Mouse (Mus musculus): Measurements from ENCODE around the gene Clec18a. TPM values are rescaled to one million over a fixed set of nuclear protein-coding genes. Genes with fewer than 3 reads are reported as not detected.

The Clec18a gene
- total and polyA plus RNA-seq, 2 experiments from 2014 or later: 0.05 TPM; not detected in 1

GRCm38 (mm10) chr8:111033482-111034215 lies 58.6 kb downstream of the Clec18a start:
- H3K4me3 ChIP-seq (ENCODE audit: low read depth, low read length): peak overlapping the region; percentile 97
- H3K4me1 ChIP-seq (ENCODE audit: control insufficient read depth, insufficient read depth): peaks cover 8% of the 10 kb centered on the region
- TF ChIP-seq CTCF (IDR thresholded peaks at IDR 0.05; ENCODE audit: low read depth): no peak
- TF ChIP-seq EP300 (IDR thresholded peaks at IDR 0.05; ENCODE audit: low read depth): no peak
- peak; percentile 99 for DNase-seq (ENCODE audit: low spot score)
- peak overlapping the region; percentile 83 for H3K27ac ChIP-seq (ENCODE audit: low read depth)
- no peaks in the 10 kb centered on the region for H3K9me3 ChIP-seq (replicated peaks; ENCODE audit: control insufficient read depth, low read length)
- 0 out of 2 replicates have a peak, but pooled peaks cover 6% of the 10 kb centered on the region for H3K27me3 ChIP-seq (ENCODE audit: control insufficient read depth, insufficient read depth, low read length)
- 7% methylated on average over 37 of the region's 37 CpGs for WGBS
- peaks cover 17% of the 10 kb centered on the region for H3K36me3 ChIP-seq (replicated peaks; ENCODE audit: control insufficient read depth, insufficient read depth, low read length)
- peak overlapping the region; percentile 73 for H3K4me2 ChIP-seq (ENCODE audit: low read depth, low read length)
- ATAC-seq (ENCODE audit: insufficient read depth, low read depth): peak; percentile 99
- peak overlapping the region; percentile 82 for H3K9ac ChIP-seq (replicated peaks; ENCODE audit: low read depth, low read length)

GRCm38 (mm10) chr8:111032916-111033315 lies 59.3 kb downstream of the Clec18a start, which contains the start of gene Aars:
Gene Aars, plus strand, starts transcription at chr8:111033144.
- H3K4me1 ChIP-seq (ENCODE audit: control insufficient read depth, insufficient read depth): peaks cover 8% of the 10 kb centered on the region
- peaks cover 10% of the 10 kb centered on the region for H3K36me3 ChIP-seq (replicated peaks; ENCODE audit: control insufficient read depth, insufficient read depth, low read length)
- H3K27ac ChIP-seq (ENCODE audit: low read depth): peak within 1 kb of the TSS; percentile 83
- ATAC-seq (ENCODE audit: insufficient read depth, low read depth) (no peak), DNase-seq (ENCODE audit: low spot score) (no peak)
- H3K4me2 ChIP-seq (ENCODE audit: low read depth, low read length): peak within 1 kb of the TSS; percentile 73
- TF ChIP-seq EP300 (IDR thresholded peaks at IDR 0.05; ENCODE audit: low read depth) (no peak), CTCF (IDR thresholded peaks at IDR 0.05; ENCODE audit: low read depth) (no peak)
- H3K4me3 ChIP-seq (ENCODE audit: low read depth, low read length): peak within 1 kb of the TSS; percentile 97
- WGBS: 92% methylated on average over 7 of the region's 7 CpGs
- no peaks in the 10 kb centered on the region for H3K9me3 ChIP-seq (replicated peaks; ENCODE audit: control insufficient read depth, low read length)
- H3K27me3 ChIP-seq (ENCODE audit: control insufficient read depth, insufficient read depth, low read length): 0 out of 2 replicates have a peak, but pooled peaks cover 6% of the 10 kb centered on the region
- H3K9ac ChIP-seq (replicated peaks; ENCODE audit: low read depth, low read length): peak within 1 kb of the TSS; percentile 82

GRCm38 (mm10) chr8:111031572-111031971 lies 60.7 kb downstream of the Clec18a start, which contains the start of gene Ddx19b:
Gene Ddx19b, minus strand, starts transcription at chr8:111031751.
- no peak within 1 kb of the TSS for H3K4me3 ChIP-seq (ENCODE audit: low read depth, low read length)
- no peak for DNase-seq (ENCODE audit: low spot score)
- no peak within 1 kb of the TSS for H3K27ac ChIP-seq (ENCODE audit: low read depth)
- no peak within 1 kb of the TSS for H3K9ac ChIP-seq (replicated peaks; ENCODE audit: low read depth, low read length)
- 90% methylated on average over 19 of the region's 19 CpGs for WGBS
- H3K36me3 ChIP-seq (replicated peaks; ENCODE audit: control insufficient read depth, insufficient read depth, low read length): peaks cover 2% of the 10 kb centered on the region; the same call in 1 of the 2 replicates
- H3K27me3 ChIP-seq (ENCODE audit: control insufficient read depth, insufficient read depth, low read length): 0 out of 2 replicates have a peak, but pooled peaks cover 6% of the 10 kb centered on the region
- ATAC-seq (ENCODE audit: insufficient read depth, low read depth): no peak
- H3K4me1 ChIP-seq (ENCODE audit: control insufficient read depth, insufficient read depth): peaks cover 8% of the 10 kb centered on the region
- no peaks in the 10 kb centered on the region for H3K9me3 ChIP-seq (replicated peaks; ENCODE audit: control insufficient read depth, low read length)
- TF ChIP-seq CTCF (IDR thresholded peaks at IDR 0.05; ENCODE audit: low read depth) (no peak), EP300 (IDR thresholded peaks at IDR 0.05; ENCODE audit: low read depth) (no peak)
- H3K4me2 ChIP-seq (ENCODE audit: low read depth, low read length): no peak within 1 kb of the TSS

- H3K27me3 ChIP-seq (ENCODE audit: control insufficient read depth, insufficient read depth, low read length): 0 out of 2 replicates have a peak, but pooled peaks cover 6% of the 10 kb centered on the region
- no peak overlapping the region for H3K4me3 ChIP-seq (ENCODE audit: low read depth, low read length)
- peaks cover 2% of the 10 kb centered on the region for H3K4me1 ChIP-seq (ENCODE audit: control insufficient read depth, insufficient read depth)
- no peak overlapping the region for H3K4me2 ChIP-seq (ENCODE audit: low read depth, low read length)
- no peaks in the 10 kb centered on the region for H3K36me3 ChIP-seq (replicated peaks; ENCODE audit: control insufficient read depth, insufficient read depth, low read length)
- no peak for TF ChIP-seq CTCF (IDR thresholded peaks at IDR 0.05; ENCODE audit: low read depth)
- TF ChIP-seq EP300 (IDR thresholded peaks at IDR 0.05; ENCODE audit: low read depth): no peak
- ATAC-seq (ENCODE audit: insufficient read depth, low read depth): no peak
- WGBS: 78% methylated on average over 6 of the region's 6 CpGs
- no peak for DNase-seq (ENCODE audit: low spot score)
- H3K9me3 ChIP-seq (replicated peaks; ENCODE audit: control insufficient read depth, low read length): no peaks in the 10 kb centered on the region
- no peak overlapping the region for H3K27ac ChIP-seq (ENCODE audit: low read depth)
- no peak overlapping the region for H3K9ac ChIP-seq (replicated peaks; ENCODE audit: low read depth, low read length)
These were observed 62.2 kb downstream of the Clec18a start for GRCm38 (mm10) chr8:111030045-111030444.

- H3K27me3 ChIP-seq (ENCODE audit: control insufficient read depth, insufficient read depth, low read length): 0 out of 2 replicates have a peak, but pooled peaks cover 6% of the 10 kb centered on the region
- no peak overlapping the region for H3K9ac ChIP-seq (replicated peaks; ENCODE audit: low read depth, low read length)
- no peak overlapping the region for H3K27ac ChIP-seq (ENCODE audit: low read depth)
- ATAC-seq (ENCODE audit: insufficient read depth, low read depth) (no peak), DNase-seq (ENCODE audit: low spot score) (no peak)
- TF ChIP-seq EP300 (IDR thresholded peaks at IDR 0.05; ENCODE audit: low read depth) (no peak), CTCF (IDR thresholded peaks at IDR 0.05; ENCODE audit: low read depth) (no peak)
- no peaks in the 10 kb centered on the region for H3K36me3 ChIP-seq (replicated peaks; ENCODE audit: control insufficient read depth, insufficient read depth, low read length)
- no peak overlapping the region for H3K4me2 ChIP-seq (ENCODE audit: low read depth, low read length)
- 37% methylated on average over 4 of the region's 4 CpGs for whole genome bisulfite sequencing
- H3K4me3 ChIP-seq (ENCODE audit: low read depth, low read length): no peak overlapping the region
- no peaks in the 10 kb centered on the region; the same call in 1 of the 2 replicates for H3K4me1 ChIP-seq (ENCODE audit: control insufficient read depth, insufficient read depth)
- no peaks in the 10 kb centered on the region for H3K9me3 ChIP-seq (replicated peaks; ENCODE audit: control insufficient read depth, low read length)
These were observed 62.6 kb downstream of the Clec18a start for GRCm38 (mm10) chr8:111029589-111029988.

All from heart, postnatal 0 days (tissue).